8 mouse cellular contexts compared by ENCODE assay signal in the genomic region with DNA sequence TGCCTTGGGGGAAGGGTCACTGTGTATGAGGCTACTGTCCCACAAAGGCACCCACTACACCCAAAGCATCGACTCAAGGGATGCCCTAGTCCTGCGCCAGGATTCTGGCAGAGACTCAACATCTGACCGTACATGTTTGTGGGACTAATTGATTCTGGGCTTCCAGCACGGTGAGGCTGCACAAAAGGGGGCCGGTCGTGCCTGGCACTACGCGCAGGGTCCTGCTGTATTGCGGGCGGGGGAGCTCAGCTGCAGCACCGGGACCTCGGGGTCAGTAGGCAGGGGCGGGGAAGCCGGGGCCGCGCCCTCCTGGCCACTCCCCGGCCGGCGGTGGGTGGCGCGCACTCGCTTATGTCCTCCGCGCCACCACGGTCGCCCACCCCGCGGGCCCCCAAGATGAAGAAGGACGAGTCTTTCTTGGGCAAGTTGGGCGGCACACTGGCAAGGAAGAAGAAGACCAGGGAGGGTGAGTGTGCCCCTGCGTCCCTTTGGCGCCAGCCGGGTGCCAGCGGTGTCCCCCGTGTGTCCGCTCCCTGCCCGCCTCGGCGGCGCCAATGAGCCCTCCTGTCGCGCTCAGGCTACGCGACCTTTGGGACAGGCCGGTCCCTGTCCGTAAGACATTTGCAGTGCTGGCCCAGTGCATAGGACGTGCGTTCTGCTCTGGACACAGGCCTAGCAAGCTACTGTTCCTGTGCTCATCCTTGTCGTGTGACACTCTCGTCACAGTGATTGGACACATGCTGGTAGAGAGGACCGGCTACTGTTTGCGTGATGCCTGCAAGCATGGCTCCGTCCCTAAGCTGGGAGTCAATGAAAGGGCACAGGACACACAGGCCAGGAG. TPM values are rescaled to one million over a fixed set of nuclear protein-coding genes. Genes with fewer than 3 reads are reported as not detected.
DNase-seq lines count a peak whose midpoint lies in the region; ATAC-seq and TF ChIP-seq lines count a peak whose summit lies in the region.

A gene (plus strand): TSS at position 323 of the 841 bp plus-strand sequence.

- H3K36me3 ChIP-seq in ES-Bruce4 (ENCODE audit: control insufficient read depth, insufficient read depth, low read length, poor library complexity, severe bottlenecking), result no peaks in the 10 kb centered on the region
- H3K36me3 ChIP-seq in erythroblast, embryonic 14.5 days (ENCODE audit: control insufficient read depth), result peaks cover 23% of the 10 kb centered on the region
- peaks cover 12% of the 10 kb centered on the region for H3K36me3 ChIP-seq in heart, embryonic 12.5 days
- no peaks in the 10 kb centered on the region for H3K36me3 ChIP-seq in kidney, embryonic 16.5 days (ENCODE audit: insufficient read depth, low read length)
- no peaks in the 10 kb centered on the region for H3K36me3 ChIP-seq in liver, embryonic 11.5 days (ENCODE audit: control insufficient read depth, insufficient read depth, low read length)
- no peaks in the 10 kb centered on the region for H3K36me3 ChIP-seq in midbrain, postnatal 0 days (ENCODE audit: insufficient read depth, low read length)

- no peak for TF ChIP-seq CTCF in ES-Bruce4 (IDR thresholded peaks at IDR 0.05; ENCODE audit: low read depth, low read length)
- no peak for TF ChIP-seq CTCF in bone marrow macrophage, adult 2 months (IDR thresholded peaks at IDR 0.05; ENCODE audit: low read depth, low read length)
- no peak for TF ChIP-seq CTCF in midbrain, postnatal 0 days (IDR thresholded peaks at IDR 0.05)

- peak within 1 kb of the TSS; percentile 78 for H3K27ac ChIP-seq in ES-Bruce4 (ENCODE audit: insufficient read depth, low read length)
- H3K27ac ChIP-seq in bone marrow macrophage, adult 2 months (ENCODE audit: insufficient read depth, low read depth, low read length), result peak within 1 kb of the TSS; percentile 50
- H3K27ac ChIP-seq in heart, embryonic 12.5 days (ENCODE audit: poor library complexity, severe bottlenecking), result peak within 1 kb of the TSS; percentile 86
- peak within 1 kb of the TSS; percentile 54 for H3K27ac ChIP-seq in kidney, embryonic 16.5 days (ENCODE audit: low read length)
- H3K27ac ChIP-seq in liver, embryonic 11.5 days (ENCODE audit: low read depth, low read length), result peak within 1 kb of the TSS; percentile 89
- H3K27ac ChIP-seq in midbrain, postnatal 0 days (ENCODE audit: low read depth, low read length), result peak within 1 kb of the TSS; percentile 65

- H3K4me3 ChIP-seq in ES-Bruce4 (ENCODE audit: low read depth, low read length), result peak within 1 kb of the TSS; percentile 72
- peak within 1 kb of the TSS; percentile 77 for H3K4me3 ChIP-seq in bone marrow macrophage, adult 2 months (ENCODE audit: insufficient read depth, low read length)
- H3K4me3 ChIP-seq in erythroblast, embryonic 14.5 days (replicated peaks), result peak within 1 kb of the TSS; percentile 95
- H3K4me3 ChIP-seq in heart, embryonic 12.5 days, result peak within 1 kb of the TSS; percentile 74
- H3K4me3 ChIP-seq in kidney, embryonic 16.5 days (ENCODE audit: low read length), result peak within 1 kb of the TSS; percentile 55
- peak within 1 kb of the TSS; percentile 74 for H3K4me3 ChIP-seq in liver, embryonic 11.5 days (ENCODE audit: low read depth, low read length)
- H3K4me3 ChIP-seq in midbrain, postnatal 0 days (ENCODE audit: low read depth, low read length), result peak within 1 kb of the TSS; percentile 39

- peak within 1 kb of the TSS; percentile 52 for H3K9ac ChIP-seq in ES-Bruce4 (ENCODE audit: low read depth, poor library complexity, severe bottlenecking)
- H3K9ac ChIP-seq in heart, embryonic 12.5 days, result peak within 1 kb of the TSS; percentile 80
- peak within 1 kb of the TSS; percentile 55 for H3K9ac ChIP-seq in kidney, embryonic 16.5 days (replicated peaks; ENCODE audit: low read length)
- peak within 1 kb of the TSS; percentile 77 for H3K9ac ChIP-seq in liver, embryonic 11.5 days (ENCODE audit: low read depth, low read length)
- peak within 1 kb of the TSS; percentile 56 for H3K9ac ChIP-seq in midbrain, postnatal 0 days (replicated peaks; ENCODE audit: low read length, poor library complexity, severe bottlenecking)

- no peaks in the 10 kb centered on the region for H3K27me3 ChIP-seq in ES-Bruce4 (ENCODE audit: control insufficient read depth, insufficient read depth, low read length, poor library complexity, severe bottlenecking)
- H3K27me3 ChIP-seq in erythroblast, embryonic 14.5 days (ENCODE audit: control insufficient read depth), result no peaks in the 10 kb centered on the region
- H3K27me3 ChIP-seq in heart, embryonic 12.5 days (replicated peaks), result no peaks in the 10 kb centered on the region
- peaks cover 6% of the 10 kb centered on the region for H3K27me3 ChIP-seq in kidney, embryonic 16.5 days (ENCODE audit: insufficient read depth, low read length)
- H3K27me3 ChIP-seq in liver, embryonic 11.5 days (replicated peaks; ENCODE audit: control insufficient read depth, insufficient read depth, low read length), result no peaks in the 10 kb centered on the region
- H3K27me3 ChIP-seq in midbrain, postnatal 0 days (ENCODE audit: insufficient read depth, low read length), result no peaks in the 10 kb centered on the region

- peak within 1 kb of the TSS; percentile 95 for H3K4me2 ChIP-seq in heart, embryonic 12.5 days
- H3K4me2 ChIP-seq in kidney, embryonic 16.5 days (replicated peaks; ENCODE audit: low read depth, low read length), result peak within 1 kb of the TSS; percentile 82
- peak within 1 kb of the TSS; percentile 87 for H3K4me2 ChIP-seq in liver, embryonic 11.5 days
- H3K4me2 ChIP-seq in midbrain, postnatal 0 days (ENCODE audit: low read depth, low read length, poor library complexity, severe bottlenecking), result peak within 1 kb of the TSS; percentile 87

- H3K9me3 ChIP-seq in ES-Bruce4 (replicated peaks; ENCODE audit: control insufficient read depth, insufficient read depth, low read length, poor library complexity, severe bottlenecking), result no peaks in the 10 kb centered on the region
- no peaks in the 10 kb centered on the region for H3K9me3 ChIP-seq in erythroblast, embryonic 14.5 days (ENCODE audit: control insufficient read depth, low read length)
- no peaks in the 10 kb centered on the region for H3K9me3 ChIP-seq in heart, embryonic 12.5 days (replicated peaks)
- no peaks in the 10 kb centered on the region for H3K9me3 ChIP-seq in kidney, embryonic 16.5 days (ENCODE audit: low read length)
- H3K9me3 ChIP-seq in liver, embryonic 11.5 days (ENCODE audit: control insufficient read depth, low read length), result no peaks in the 10 kb centered on the region
- H3K9me3 ChIP-seq in midbrain, postnatal 0 days (ENCODE audit: low read length), result no peaks in the 10 kb centered on the region

- no peak for TF ChIP-seq POLR2A in ES-Bruce4 (IDR thresholded peaks at IDR 0.05; ENCODE audit: insufficient read depth, low read length)
- TF ChIP-seq POLR2A in bone marrow macrophage, adult 2 months (IDR thresholded peaks at IDR 0.05; ENCODE audit: borderline replicate concordance, low read depth, low read length), result no peak

- under 1% methylated on average over 47 of the region's 53 CpGs for WGBS in heart, embryonic 12.5 days
- under 1% methylated on average over 53 of the region's 53 CpGs for WGBS in kidney, embryonic 16.5 days
- WGBS in liver, embryonic 11.5 days, result under 1% methylated on average over 53 of the region's 53 CpGs
- WGBS in midbrain, postnatal 0 days, result 2% methylated on average over 52 of the region's 53 CpGs

- peak; percentile 80 for ATAC-seq in heart, embryonic 12.5 days (ENCODE audit: insufficient number of reproducible peaks, low FRiP score)
- ATAC-seq in kidney, embryonic 16.5 days (ENCODE audit: low FRiP score, low TSS enrichment), result peak; percentile 74
- ATAC-seq in liver, embryonic 11.5 days (replicated peaks; ENCODE audit: low FRiP score), result peak; percentile 70
- peak; percentile 51; the same call in 1 of the 2 replicates for ATAC-seq in midbrain, postnatal 0 days (ENCODE audit: low FRiP score)

- no peaks in the 10 kb centered on the region for H3K4me1 ChIP-seq in ES-Bruce4 (ENCODE audit: control insufficient read depth, insufficient read depth, low read length)
- H3K4me1 ChIP-seq in bone marrow macrophage, adult 2 months (ENCODE audit: control insufficient read depth, insufficient read depth, low read length), result peaks cover 37% of the 10 kb centered on the region
- peaks cover 57% of the 10 kb centered on the region for H3K4me1 ChIP-seq in erythroblast, embryonic 14.5 days (ENCODE audit: control insufficient read depth)
- peaks cover 40% of the 10 kb centered on the region for H3K4me1 ChIP-seq in heart, embryonic 12.5 days (replicated peaks)
- H3K4me1 ChIP-seq in kidney, embryonic 16.5 days (ENCODE audit: insufficient read depth, low read length), result peaks cover 13% of the 10 kb centered on the region
- H3K4me1 ChIP-seq in liver, embryonic 11.5 days (replicated peaks; ENCODE audit: control insufficient read depth, insufficient read depth, low read length), result peaks cover 26% of the 10 kb centered on the region
- H3K4me1 ChIP-seq in midbrain, postnatal 0 days (ENCODE audit: insufficient read depth, low read length), result peaks cover 18% of the 10 kb centered on the region

- peak; percentile 72 for DNase-seq in liver, embryonic 11.5 days (ENCODE audit: low spot score)
- peak; percentile 68 for DNase-seq in midbrain, postnatal 0 days (ENCODE audit: low spot score)
- no peak for DNase-seq in ovary, postnatal 10 days (ENCODE audit: low spot score)

- TF ChIP-seq EP300 in ES-Bruce4 (IDR thresholded peaks at IDR 0.05; ENCODE audit: insufficient read depth, low read depth, low read length), result no peak

RNA-seq across cellular contexts. Expression of the gene that starts here (rescaled TPM):
- 54.1 and 54.5 TPM in 2 replicates for polyA plus RNA-seq in ES-Bruce4 (2011; ENCODE audit: insufficient read depth, insufficient read length, low read depth, missing spikeins)
- polyA plus RNA-seq in bone marrow macrophage, adult 2 months (2012; ENCODE audit: insufficient read depth, insufficient read length, missing spikeins), result 34.4 and 35.7 TPM in 2 replicates
- polyA plus RNA-seq in erythroblast, embryonic 14.5 days (2012), result 6.3 and 6.8 TPM in 2 replicates
- polyA plus RNA-seq in heart, embryonic 12.5 days (2016; fragmentation: Nextera tagmentation; extraction: Ambion mirVana), result 13.5 and 13.8 TPM in 2 replicates
- 3.1 and 3.5 TPM in 2 replicates for polyA plus RNA-seq in kidney, embryonic 16.5 days (2015; fragmentation: Nextera tagmentation; extraction: Ambion mirVana)
- polyA plus RNA-seq in liver, embryonic 11.5 days (2014; fragmentation: Nextera tagmentation; extraction: Ambion mirVana), result 13.9 and 15.4 TPM in 2 replicates
- total RNA-seq in midbrain, postnatal 0 days (2014; rRNA removed), result 9.6 and 14.0 TPM in 2 replicates
- 4.3 and 5.8 TPM in 2 replicates for polyA plus RNA-seq in midbrain, postnatal 0 days (2015; fragmentation: Nextera tagmentation; extraction: Ambion mirVana)

Comparison
In these comparisons a context has a peak if more than half of its experiments do, and no peak if none do; other contexts are left out.
1. H3K4me3 ChIP-seq: peak in every context shown above with its lines; median percentile 95 in erythroblast, embryonic 14.5 days; 77 in bone marrow macrophage, adult 2 months; 74 in heart, embryonic 12.5 days; 74 in liver, embryonic 11.5 days; 72 in ES-Bruce4; 55 in kidney, embryonic 16.5 days; 39 in midbrain, postnatal 0 days.